Mouse (Mus musculus): ENCODE measurements around the gene Pf4. TPM values are rescaled to one million over a fixed set of nuclear protein-coding genes. Genes with fewer than 3 reads are reported as not detected.
A peak's percentile ranks its signal among the peaks of the same experiment; 100 is the strongest.

Gene Pf4
- polyA plus RNA-seq, 1 experiment from 2014 or later, result 275 TPM

GRCm38 (mm10) chr5:90760303-90760702 is 11.9 kb upstream of the Pf4 start:
- H3K27me3 ChIP-seq (ENCODE audit: control insufficient read depth, insufficient read depth, low read depth, low read length), result peaks cover 9% of the 10 kb centered on the region
- H3K4me3 ChIP-seq (ENCODE audit: low read depth, low read length), result no peak overlapping the region
- WGBS (ENCODE audit: insufficient replicate concordance), result 35% methylated on average over 4 of the region's 4 CpGs
- no peak overlapping the region for H3K4me2 ChIP-seq (ENCODE audit: low read depth, low read length)
- H3K9me3 ChIP-seq (replicated peaks; ENCODE audit: control insufficient read depth, low read length), result no peaks in the 10 kb centered on the region
- no peaks in the 10 kb centered on the region for H3K4me1 ChIP-seq (ENCODE audit: control insufficient read depth, low read depth, low read length)
- no peak overlapping the region for H3K27ac ChIP-seq (ENCODE audit: low read length)
- no peaks in the 10 kb centered on the region for H3K36me3 ChIP-seq (ENCODE audit: control insufficient read depth, insufficient read depth)
- ATAC-seq (ENCODE audit: low read depth), result no peak
- H3K9ac ChIP-seq (ENCODE audit: low read depth, low read length), result no peak overlapping the region

DNA sequence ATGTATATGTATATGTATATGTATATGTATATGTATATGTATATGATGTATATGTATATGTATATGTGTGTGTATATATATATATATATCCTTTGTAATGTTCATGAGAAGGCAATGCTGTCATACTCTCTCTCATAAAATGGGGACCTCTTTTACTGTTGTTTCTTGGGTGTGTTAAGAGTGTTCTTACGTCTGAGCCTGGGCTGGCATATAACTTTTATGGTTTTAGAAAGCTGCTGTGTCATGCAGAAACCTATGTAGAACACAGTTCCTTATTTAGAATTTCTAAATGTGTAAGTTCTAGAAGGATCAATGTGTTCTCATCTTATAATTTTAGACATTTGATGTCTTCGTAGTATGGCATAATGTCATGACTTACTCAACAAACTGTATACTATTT is 11.4 kb upstream of the Pf4 start:
- no peaks in the 10 kb centered on the region for H3K9me3 ChIP-seq (replicated peaks; ENCODE audit: control insufficient read depth, low read length)
- H3K4me1 ChIP-seq (ENCODE audit: control insufficient read depth, low read depth, low read length), result no peaks in the 10 kb centered on the region
- H3K4me2 ChIP-seq (ENCODE audit: low read depth, low read length), result no peak overlapping the region
- WGBS (ENCODE audit: insufficient replicate concordance), result 53% methylated on average over 2 of the region's 2 CpGs
- H3K27me3 ChIP-seq (ENCODE audit: control insufficient read depth, insufficient read depth, low read depth, low read length), result peaks cover 9% of the 10 kb centered on the region
- no peak overlapping the region for H3K4me3 ChIP-seq (ENCODE audit: low read depth, low read length)
- H3K36me3 ChIP-seq (ENCODE audit: control insufficient read depth, insufficient read depth), result no peaks in the 10 kb centered on the region
- no peak overlapping the region for H3K9ac ChIP-seq (ENCODE audit: low read depth, low read length)
- H3K27ac ChIP-seq (ENCODE audit: low read length), result no peak overlapping the region
- no peak for ATAC-seq (ENCODE audit: low read depth)

GRCm38 (mm10) chr5:90761834-90762233 is 10.4 kb upstream of the Pf4 start:
- 72% methylated on average over 3 of the region's 3 CpGs for WGBS (ENCODE audit: insufficient replicate concordance)
- Histone ChIP-seq H3K27ac (ENCODE audit: low read length) (no peak overlapping the region), H3K4me1 (ENCODE audit: control insufficient read depth, low read depth, low read length) (no peaks in the 10 kb centered on the region), H3K9ac (ENCODE audit: low read depth, low read length) (no peak overlapping the region), H3K9me3 (replicated peaks; ENCODE audit: control insufficient read depth, low read length) (no peaks in the 10 kb centered on the region), H3K27me3 (ENCODE audit: control insufficient read depth, insufficient read depth, low read depth, low read length) (peaks cover 9% of the 10 kb centered on the region), H3K4me2 (ENCODE audit: low read depth, low read length) (no peak overlapping the region), H3K4me3 (ENCODE audit: low read depth, low read length) (no peak overlapping the region), H3K36me3 (ENCODE audit: control insufficient read depth, insufficient read depth) (no peaks in the 10 kb centered on the region)
- ATAC-seq (ENCODE audit: low read depth), result no peak

- no peak overlapping the region for H3K4me2 ChIP-seq (ENCODE audit: low read depth, low read length)
- no peaks in the 10 kb centered on the region for H3K4me1 ChIP-seq (ENCODE audit: control insufficient read depth, low read depth, low read length)
- H3K27me3 ChIP-seq (ENCODE audit: control insufficient read depth, insufficient read depth, low read depth, low read length), result peaks cover 8% of the 10 kb centered on the region
- H3K36me3 ChIP-seq (ENCODE audit: control insufficient read depth, insufficient read depth), result no peaks in the 10 kb centered on the region
- H3K9me3 ChIP-seq (replicated peaks; ENCODE audit: control insufficient read depth, low read length), result no peaks in the 10 kb centered on the region
- WGBS (ENCODE audit: insufficient replicate concordance), result 64% methylated on average over 12 of the region's 12 CpGs
- H3K9ac ChIP-seq (ENCODE audit: low read depth, low read length), result no peak overlapping the region
- H3K4me3 ChIP-seq (ENCODE audit: low read depth, low read length), result no peak overlapping the region
- no peak for ATAC-seq (ENCODE audit: low read depth)
- no peak overlapping the region for H3K27ac ChIP-seq (ENCODE audit: low read length)
These were observed 8.1 kb upstream of the Pf4 start for GRCm38 (mm10) chr5:90763912-90764665.

DNA sequence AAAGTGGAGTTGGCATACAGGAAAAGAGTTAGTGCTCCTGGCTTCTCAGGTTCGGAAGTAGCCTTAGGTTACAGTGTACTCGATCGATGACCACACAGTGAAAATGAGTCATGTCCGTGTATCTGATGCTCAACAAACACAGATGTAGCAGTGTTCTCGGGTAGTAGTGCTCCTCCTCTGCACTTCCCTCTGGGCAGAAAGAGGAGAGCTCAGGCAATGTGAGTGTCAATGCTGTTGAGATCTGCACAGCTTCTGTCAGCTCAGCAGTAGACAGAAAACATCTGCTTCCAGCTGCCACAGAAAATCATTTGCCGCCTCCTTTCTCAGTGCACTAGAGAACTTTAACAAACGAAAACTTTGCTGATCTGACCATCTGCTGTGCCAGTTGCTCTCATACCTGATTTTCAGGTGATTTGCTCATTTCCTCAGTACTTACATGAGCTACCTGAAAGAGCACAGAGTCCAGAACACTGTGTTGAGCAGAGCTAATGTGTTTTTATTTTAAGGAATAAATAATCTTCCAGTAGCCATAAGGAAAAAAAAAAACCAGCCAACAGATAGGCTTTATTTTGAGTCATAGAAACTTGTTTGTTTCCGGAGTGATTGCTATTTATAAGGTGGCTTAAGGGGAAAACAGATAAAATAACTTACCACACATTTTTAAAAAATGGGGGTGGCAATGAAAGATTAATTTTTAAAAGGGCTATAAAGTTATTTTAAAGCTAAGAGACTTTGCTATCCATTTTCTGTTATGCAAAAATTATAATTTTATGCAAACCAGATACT is 6.2 kb upstream of the Pf4 start:
- Histone ChIP-seq H3K36me3 (ENCODE audit: control insufficient read depth, insufficient read depth) (no peaks in the 10 kb centered on the region), H3K27me3 (ENCODE audit: control insufficient read depth, insufficient read depth, low read depth, low read length) (no peaks in the 10 kb centered on the region), H3K4me1 (ENCODE audit: control insufficient read depth, low read depth, low read length) (no peaks in the 10 kb centered on the region), H3K27ac (ENCODE audit: low read length) (no peak overlapping the region), H3K4me3 (ENCODE audit: low read depth, low read length) (no peak overlapping the region), H3K9ac (ENCODE audit: low read depth, low read length) (no peak overlapping the region), H3K4me2 (ENCODE audit: low read depth, low read length) (no peak overlapping the region), H3K9me3 (replicated peaks; ENCODE audit: control insufficient read depth, low read length) (no peaks in the 10 kb centered on the region)
- no peak for ATAC-seq (ENCODE audit: low read depth)
- 43% methylated on average over 8 of the region's 8 CpGs for WGBS (ENCODE audit: insufficient replicate concordance)

DNA sequence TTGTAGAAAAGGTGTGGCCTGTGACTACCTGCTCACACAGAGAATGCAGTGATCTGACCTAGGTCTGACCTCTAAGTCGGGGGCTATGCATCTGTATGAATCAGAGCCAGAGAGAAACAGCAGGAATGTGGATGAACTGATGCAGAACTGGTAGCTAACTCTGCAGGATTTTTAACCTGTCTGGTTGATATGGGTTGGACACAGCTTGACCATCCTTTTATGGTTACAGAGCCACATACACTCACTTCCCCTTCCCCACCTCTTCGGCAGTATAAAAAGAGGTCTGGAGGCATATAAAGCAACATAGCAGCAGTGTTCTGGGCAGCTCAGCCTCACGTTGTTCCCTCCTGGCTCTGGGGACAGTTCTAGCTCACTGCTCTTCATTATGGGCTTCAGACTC is 4.0 kb upstream of the Pf4 start, which contains the start of gene Ppbp:
TSS of gene Ppbp (plus strand) at position 301 of the 400 bp plus-strand sequence.
- no peak within 1 kb of the TSS for H3K4me2 ChIP-seq (ENCODE audit: low read depth, low read length)
- no peak for ATAC-seq (ENCODE audit: low read depth)
- no peaks in the 10 kb centered on the region for H3K9me3 ChIP-seq (replicated peaks; ENCODE audit: control insufficient read depth, low read length)
- H3K9ac ChIP-seq (ENCODE audit: low read depth, low read length), result no peak within 1 kb of the TSS
- no peaks in the 10 kb centered on the region for H3K4me1 ChIP-seq (ENCODE audit: control insufficient read depth, low read depth, low read length)
- H3K4me3 ChIP-seq (ENCODE audit: low read depth, low read length), result no peak within 1 kb of the TSS
- no peaks in the 10 kb centered on the region for H3K36me3 ChIP-seq (ENCODE audit: control insufficient read depth, insufficient read depth)
- H3K27me3 ChIP-seq (ENCODE audit: control insufficient read depth, insufficient read depth, low read depth, low read length), result no peaks in the 10 kb centered on the region
- 39% methylated on average over 3 of the region's 3 CpGs for WGBS (ENCODE audit: insufficient replicate concordance)
- no peak within 1 kb of the TSS for H3K27ac ChIP-seq (ENCODE audit: low read length)

DNA sequence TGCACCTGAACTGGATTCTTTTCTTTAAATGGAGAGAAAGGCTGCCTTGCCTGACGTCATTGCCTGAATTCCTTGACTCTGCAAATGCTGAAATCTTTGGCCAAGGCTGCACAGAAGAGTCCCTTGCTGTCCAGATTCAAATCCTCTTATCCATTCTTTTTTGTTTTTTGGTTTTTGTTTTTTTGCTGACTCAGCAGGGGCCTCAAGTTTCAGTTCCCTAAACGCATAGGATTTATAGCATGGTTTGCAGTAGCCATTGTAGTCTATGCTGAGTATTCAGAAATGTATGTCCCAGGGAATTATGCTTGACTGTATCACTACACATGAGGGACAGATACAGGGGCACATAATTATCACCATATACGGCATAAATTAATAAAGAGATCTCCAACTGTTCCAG is 866 bp upstream of the Pf4 start:
- Histone ChIP-seq H3K4me2 (ENCODE audit: low read depth, low read length) (no peak overlapping the region), H3K9ac (ENCODE audit: low read depth, low read length) (no peak overlapping the region), H3K4me1 (ENCODE audit: control insufficient read depth, low read depth, low read length) (no peaks in the 10 kb centered on the region), H3K36me3 (ENCODE audit: control insufficient read depth, insufficient read depth) (no peaks in the 10 kb centered on the region), H3K27ac (ENCODE audit: low read length) (no peak overlapping the region), H3K4me3 (ENCODE audit: low read depth, low read length) (no peak overlapping the region), H3K9me3 (replicated peaks; ENCODE audit: control insufficient read depth, low read length) (no peaks in the 10 kb centered on the region), H3K27me3 (ENCODE audit: control insufficient read depth, insufficient read depth, low read depth, low read length) (no peaks in the 10 kb centered on the region)
- WGBS (ENCODE audit: insufficient replicate concordance), result 32% methylated on average over 3 of the region's 3 CpGs
- no peak for ATAC-seq (ENCODE audit: low read depth)

DNA sequence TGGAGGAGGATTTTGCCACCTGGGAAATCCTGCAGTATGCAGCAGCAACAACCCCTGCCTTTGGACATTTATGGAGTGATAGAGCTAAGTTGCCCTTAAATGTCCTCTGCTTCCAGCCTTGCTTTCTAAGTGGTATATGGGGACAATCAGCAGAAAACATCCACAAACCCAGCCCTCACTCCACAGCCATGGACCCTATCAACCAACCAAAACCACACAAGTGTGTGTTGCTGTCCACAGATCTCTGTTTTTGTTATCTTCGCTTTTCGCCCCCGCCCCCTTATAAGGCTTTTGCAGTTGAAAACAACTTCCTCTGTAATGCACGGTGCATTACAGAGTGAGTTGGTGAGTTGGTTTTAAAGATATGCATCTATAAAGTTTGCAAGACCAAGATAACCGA is 3.3 kb downstream of the Pf4 start:
- Histone ChIP-seq H3K9ac (ENCODE audit: low read depth, low read length) (no peak overlapping the region), H3K4me3 (ENCODE audit: low read depth, low read length) (no peak overlapping the region), H3K4me2 (ENCODE audit: low read depth, low read length) (no peak overlapping the region), H3K9me3 (replicated peaks; ENCODE audit: control insufficient read depth, low read length) (no peaks in the 10 kb centered on the region), H3K27ac (ENCODE audit: low read length) (no peak overlapping the region), H3K27me3 (ENCODE audit: control insufficient read depth, insufficient read depth, low read depth, low read length) (no peaks in the 10 kb centered on the region), H3K36me3 (ENCODE audit: control insufficient read depth, insufficient read depth) (no peaks in the 10 kb centered on the region), H3K4me1 (ENCODE audit: control insufficient read depth, low read depth, low read length) (no peaks in the 10 kb centered on the region)
- WGBS (ENCODE audit: insufficient replicate concordance), result 15% methylated on average over 5 of the region's 5 CpGs
- peak; percentile 66 for ATAC-seq (ENCODE audit: low read depth)

GRCm38 (mm10) chr5:90777621-90778020 is 5.4 kb downstream of the Pf4 start:
- Histone ChIP-seq H3K4me2 (ENCODE audit: low read depth, low read length) (no peak overlapping the region), H3K4me3 (ENCODE audit: low read depth, low read length) (no peak overlapping the region), H3K9me3 (replicated peaks; ENCODE audit: control insufficient read depth, low read length) (no peaks in the 10 kb centered on the region), H3K27me3 (ENCODE audit: control insufficient read depth, insufficient read depth, low read depth, low read length) (no peaks in the 10 kb centered on the region), H3K9ac (ENCODE audit: low read depth, low read length) (no peak overlapping the region), H3K4me1 (ENCODE audit: control insufficient read depth, low read depth, low read length) (no peaks in the 10 kb centered on the region), H3K27ac (ENCODE audit: low read length) (no peak overlapping the region), H3K36me3 (ENCODE audit: control insufficient read depth, insufficient read depth) (no peaks in the 10 kb centered on the region)
- ATAC-seq (ENCODE audit: low read depth), result no peak
- 75% methylated on average over 10 of the region's 10 CpGs for WGBS (ENCODE audit: insufficient replicate concordance)

Data from liver, embryonic 16.5 days (tissue).